Comparison of ENCODE assay signal across 7 mouse cellular contexts in genomic region chr12:55078706-55079105, GRCm38 (mm10). TPM values are rescaled to one million over a fixed set of nuclear protein-coding genes. Genes with fewer than 3 reads are reported as not detected.
A peak's percentile ranks its signal among the peaks of the same experiment; 100 is the strongest.
DNase-seq lines count a peak whose midpoint lies in the region; ATAC-seq and TF ChIP-seq lines count a peak whose summit lies in the region.
"Not testable (repeated sequence)": the region's sequence is repeated elsewhere in the genome, so short reads cannot be mapped to it uniquely, and the experiment has no call there.

No protein-coding gene starts in this region.

- H3K4me1 ChIP-seq in CH12.LX (ENCODE audit: control insufficient read depth in 1 of 2, insufficient read depth in 2 of 2), result peaks cover 4 to 12% of the 10 kb centered on the region in 2 experiments; a peak in 2 of 4 replicates
- H3K4me1 ChIP-seq in forebrain, postnatal 0 days (ENCODE audit: insufficient read depth); intestine, embryonic 14.5 days (replicated peaks; ENCODE audit: control insufficient read depth, insufficient read depth, low read length); liver, embryonic 11.5 days (replicated peaks; ENCODE audit: control insufficient read depth, insufficient read depth, low read length); midbrain, embryonic 10.5 days: not testable (repeated sequence)

- dilution Hi-C loops in CH12.LX (cut with MboI; ENCODE audit: extremely low pct_ligation_motif_present, extremely low pct_unique_long_range_greater_than_20kb, low sequenced_read_pairs), result not testable (repeated sequence)

- peak overlapping the region; percentile 74 for H3K4me2 ChIP-seq in CH12.LX (ENCODE audit: insufficient read depth, low read depth, poor library complexity, severe bottlenecking)
- H3K4me2 ChIP-seq in forebrain, postnatal 0 days (ENCODE audit: low read depth), result not testable (repeated sequence)
- peak overlapping the region; percentile 62 for H3K4me2 ChIP-seq in intestine, embryonic 14.5 days (ENCODE audit: low read length)
- peak overlapping the region; percentile 71 for H3K4me2 ChIP-seq in liver, embryonic 11.5 days

- in situ Hi-C loops in CH12.LX (cut with MboI; ENCODE audit: low pct_ligation_motif_present, low pct_unique_long_range_greater_than_20kb, low sequenced_read_pairs), result not testable (repeated sequence)

- H3K4me3 ChIP-seq in CH12.LX (replicated peaks in 1 of 3; ENCODE audit: low read depth in 2 of 3, low read length in 2 of 3, poor library complexity in 1 of 3); forebrain, postnatal 0 days (ENCODE audit: low read depth, low read length); intestine, embryonic 14.5 days (ENCODE audit: low read depth, low read length); liver, embryonic 11.5 days (ENCODE audit: low read depth, low read length): not testable (repeated sequence)
- H3K4me3 ChIP-seq in midbrain, embryonic 10.5 days, result peak overlapping the region; percentile 74; the same call in 1 of the 2 replicates

- peaks cover 12% of the 10 kb centered on the region; the same call in 1 of the 2 replicates for H3K79me2 ChIP-seq in CH12.LX (replicated peaks; ENCODE audit: control insufficient read depth, extremely low read depth, insufficient read depth, poor library complexity, severe bottlenecking)

- not testable (repeated sequence) for H3K27ac ChIP-seq in CH12.LX (ENCODE audit: insufficient read depth, low read depth); forebrain, postnatal 0 days (ENCODE audit: low read depth, low read length); intestine, embryonic 14.5 days (ENCODE audit: low read depth); liver, embryonic 11.5 days (ENCODE audit: low read depth, low read length); midbrain, embryonic 10.5 days (replicated peaks)

- not testable (repeated sequence) for TF ChIP-seq POLR2A in CH12.LX (IDR thresholded peaks at IDR 0.05; ENCODE audit: low read depth, low read length)

- not testable (repeated sequence) for H3K9me3 ChIP-seq in CH12.LX (replicated peaks; ENCODE audit: low read length); forebrain, postnatal 0 days (ENCODE audit: low read length); intestine, embryonic 14.5 days (ENCODE audit: control insufficient read depth, low read length); liver, embryonic 11.5 days (ENCODE audit: control insufficient read depth, low read length); midbrain, embryonic 10.5 days (replicated peaks)

- not testable (repeated sequence) for H3K27me3 ChIP-seq in CH12.LX (replicated peaks); forebrain, postnatal 0 days (ENCODE audit: insufficient read depth, low read length); intestine, embryonic 14.5 days (replicated peaks; ENCODE audit: control insufficient read depth, insufficient read depth, low read length); liver, embryonic 11.5 days (replicated peaks; ENCODE audit: control insufficient read depth, insufficient read depth, low read length); midbrain, embryonic 10.5 days (ENCODE audit: low read depth, poor library complexity, severe bottlenecking)

- peak; percentile 47 for TF ChIP-seq RAD21 in CH12.LX (IDR thresholded peaks at IDR 0.05; ENCODE audit: low read depth, low read length)

- peak in 1 of 2 experiments; percentile 48; a peak in 2 of 4 replicates for TF ChIP-seq CTCF in CH12.LX (conservative IDR thresholded peaks at IDR 0.05 in 1 of 2, IDR thresholded peaks at IDR 0.05 in 1 of 2; ENCODE audit: low read depth in 2 of 2, low read length in 2 of 2)
- peak; percentile 48 for TF ChIP-seq CTCF in forebrain, postnatal 0 days (IDR thresholded peaks at IDR 0.05; ENCODE audit: low read depth)

- peaks cover 0 to 16% of the 10 kb centered on the region in 2 experiments for H3K36me3 ChIP-seq in CH12.LX (replicated peaks in 1 of 2; ENCODE audit: control insufficient read depth in 1 of 2, insufficient read depth in 1 of 2, low read length in 1 of 2)
- H3K36me3 ChIP-seq in forebrain, postnatal 0 days (ENCODE audit: insufficient read depth); intestine, embryonic 14.5 days (ENCODE audit: control insufficient read depth, insufficient read depth, low read length); liver, embryonic 11.5 days (ENCODE audit: control insufficient read depth, insufficient read depth, low read length); midbrain, embryonic 10.5 days: not testable (repeated sequence)

- 35% methylated on average over 2 of the region's 2 CpGs for WGBS in forebrain, postnatal 0 days
- 46% methylated on average over 2 of the region's 2 CpGs for WGBS in intestine, embryonic 14.5 days
- WGBS in liver, embryonic 11.5 days, result 44% methylated on average over 2 of the region's 2 CpGs
- 52% methylated on average over 2 of the region's 2 CpGs for WGBS in midbrain, embryonic 10.5 days

- peak; percentile 27 for DNase-seq in CH12.LX (ENCODE audit: extremely low read depth)
- peak; percentile 8 for DNase-seq in cerebellum, adult 9-10 months
- peak; percentile 11 for DNase-seq in forebrain, postnatal 0 days
- not testable (repeated sequence) for DNase-seq in intestine, embryonic 14.5 days (ENCODE audit: low spot score); liver, embryonic 11.5 days (ENCODE audit: low spot score); midbrain, embryonic 10.5 days (ENCODE audit: low spot score)
- peak; percentile 8 for DNase-seq in retina, embryonic 14.5 days (ENCODE audit: low spot score)

- H3K9ac ChIP-seq in CH12.LX (ENCODE audit: insufficient read depth, low read depth), result peak overlapping the region; percentile 54; the same call in 1 of the 2 replicates
- H3K9ac ChIP-seq in forebrain, postnatal 0 days; intestine, embryonic 14.5 days (ENCODE audit: low read length); liver, embryonic 11.5 days (ENCODE audit: low read depth, low read length): not testable (repeated sequence)

- TF ChIP-seq EP300 in CH12.LX (IDR thresholded peaks at IDR 0.05; ENCODE audit: low read length), result not testable (repeated sequence)

- ATAC-seq in forebrain, postnatal 0 days; intestine, embryonic 14.5 days (replicated peaks; ENCODE audit: low FRiP score, low TSS enrichment, low read depth); liver, embryonic 11.5 days (replicated peaks; ENCODE audit: low FRiP score): not testable (repeated sequence)

TF ChIP-seq in CH12.LX, 34 proteins besides CTCF, POLR2A, EP300 and RAD21:
- peak; percentile 64 for TF ChIP-seq SMC3 (IDR thresholded peaks at IDR 0.05; ENCODE audit: low read depth, low read length)

RNA-seq across cellular contexts. Expression of gene 2700097O09Rik, which starts 1.2 kb away (rescaled TPM):
- total RNA-seq in CH12.LX (2012; rRNA removed) (14.8 and 16.8 TPM in 2 replicates), CH12.LX (2014; rRNA removed) (31.0 and 35.9 TPM in 2 replicates)
- 13.7 and 15.0 TPM in 2 replicates for polyA plus RNA-seq in CH12.LX (2012; ENCODE audit: insufficient read length, low read depth)
- total RNA-seq in forebrain, postnatal 0 days (2014; rRNA removed), result 18.9 and 19.3 TPM in 2 replicates
- polyA plus RNA-seq in forebrain, postnatal 0 days (2015; fragmentation: Nextera tagmentation; extraction: Ambion mirVana), result 14.6 and 15.6 TPM in 2 replicates
- 29.0 and 33.1 TPM in 2 replicates for polyA plus RNA-seq in intestine, embryonic 14.5 days (2014; fragmentation: Nextera tagmentation; extraction: Ambion mirVana)
- 46.1 and 48.4 TPM in 2 replicates for polyA plus RNA-seq in liver, embryonic 11.5 days (2014; fragmentation: Nextera tagmentation; extraction: Ambion mirVana)
- polyA plus RNA-seq in midbrain, embryonic 10.5 days (2016; fragmentation: Nextera tagmentation; extraction: Ambion mirVana), result 43.9 and 47.0 TPM in 2 replicates

RNA-seq across cellular contexts. Expression of gene Srp54a, which starts 1.4 kb away (rescaled TPM):
- 70.7 and 78.6 TPM in 2 replicates for total RNA-seq in CH12.LX (2012; rRNA removed)
- 101 and 127 TPM in 2 replicates for total RNA-seq in CH12.LX (2014; rRNA removed)
- 126 and 161 TPM in 2 replicates for polyA plus RNA-seq in CH12.LX (2012; ENCODE audit: insufficient read length, low read depth)
- total RNA-seq in forebrain, postnatal 0 days (2014; rRNA removed), result 120 and 131 TPM in 2 replicates
- polyA plus RNA-seq in forebrain, postnatal 0 days (2015; fragmentation: Nextera tagmentation; extraction: Ambion mirVana), result 227 and 228 TPM in 2 replicates
- 150 and 163 TPM in 2 replicates for polyA plus RNA-seq in intestine, embryonic 14.5 days (2014; fragmentation: Nextera tagmentation; extraction: Ambion mirVana)
- polyA plus RNA-seq in liver, embryonic 11.5 days (2014; fragmentation: Nextera tagmentation; extraction: Ambion mirVana), result 151 and 179 TPM in 2 replicates
- polyA plus RNA-seq in midbrain, embryonic 10.5 days (2016; fragmentation: Nextera tagmentation; extraction: Ambion mirVana), result 141 and 156 TPM in 2 replicates

RNA-seq across cellular contexts. Expression of gene Fam177a, which starts 45.6 kb away (rescaled TPM):
- total RNA-seq in CH12.LX (2012; rRNA removed) (11.1 and 11.8 TPM in 2 replicates), CH12.LX (2014; rRNA removed) (12.5 and 13.3 TPM in 2 replicates)
- polyA plus RNA-seq in CH12.LX (2012; ENCODE audit: insufficient read length, low read depth), result 3.6 TPM in 1 of 2 replicates, not detected in the other
- 51.3 and 61.2 TPM in 2 replicates for total RNA-seq in forebrain, postnatal 0 days (2014; rRNA removed)
- 57.7 and 86.3 TPM in 2 replicates for polyA plus RNA-seq in forebrain, postnatal 0 days (2015; fragmentation: Nextera tagmentation; extraction: Ambion mirVana)
- 19.2 and 19.3 TPM in 2 replicates for polyA plus RNA-seq in intestine, embryonic 14.5 days (2014; fragmentation: Nextera tagmentation; extraction: Ambion mirVana)
- 17.8 and 18.4 TPM in 2 replicates for polyA plus RNA-seq in liver, embryonic 11.5 days (2014; fragmentation: Nextera tagmentation; extraction: Ambion mirVana)
- polyA plus RNA-seq in midbrain, embryonic 10.5 days (2016; fragmentation: Nextera tagmentation; extraction: Ambion mirVana), result 11.3 and 11.7 TPM in 2 replicates
